Mouse (Mus musculus): ENCODE data around the gene Nek7.

- TF ChIP-seq GATA1 (IDR thresholded peaks at IDR 0.05; ENCODE audit: borderline replicate concordance, low read length) (no peak), FLI1 (IDR thresholded peaks at IDR 0.05; ENCODE audit: low read length) (no peak)
These were observed 7.9 kb upstream of the Nek7 start for GRCm38 (mm10) chr1:138627804-138628203.

Measured in megakaryocyte, embryonic 14.5 days (primary cell).